Mouse (Mus musculus) heart, postnatal 0 days (tissue): Measurements from ENCODE around the gene Slc9a9.

Experiments
- CTCF ChIP-seq: IDR thresholded peaks from 2 replicates; pipeline ENCODE4 v1.5.1; 2016; ENCODE audit warnings: antibody characterized with exemption, control low read depth, low read depth
- EP300 ChIP-seq: IDR thresholded peaks from 2 replicates; pipeline ENCODE4 v1.6.1; 2016; ENCODE audit warnings: antibody characterized with exemption, low read depth

GRCm38 (mm10) chr9:94748503-94748902 is 78.8 kb downstream of the Slc9a9 start:
- TF ChIP-seq CTCF: no peak
- TF ChIP-seq EP300: no peak
